Mouse (Mus musculus): ENCODE data around the gene Agfg2.
"Not testable (repeated sequence)": the region's sequence is repeated elsewhere in the genome, so short reads cannot be mapped to it uniquely, and the experiment has no call there.

Agfg2 gene

GRCm38 (mm10) chr5:137684294-137685123 is at the start of gene Agfg2:
TSS of gene Agfg2 (minus strand) at chr5:137684726.
- peak; percentile 100 for DNase-seq (ENCODE audit: low read depth, low spot score)

GRCm38 (mm10) chr5:137733638-137734288 is 49.2 kb upstream of the Agfg2 start:
- DNase-seq (ENCODE audit: low read depth, low spot score): no peak

DNA sequence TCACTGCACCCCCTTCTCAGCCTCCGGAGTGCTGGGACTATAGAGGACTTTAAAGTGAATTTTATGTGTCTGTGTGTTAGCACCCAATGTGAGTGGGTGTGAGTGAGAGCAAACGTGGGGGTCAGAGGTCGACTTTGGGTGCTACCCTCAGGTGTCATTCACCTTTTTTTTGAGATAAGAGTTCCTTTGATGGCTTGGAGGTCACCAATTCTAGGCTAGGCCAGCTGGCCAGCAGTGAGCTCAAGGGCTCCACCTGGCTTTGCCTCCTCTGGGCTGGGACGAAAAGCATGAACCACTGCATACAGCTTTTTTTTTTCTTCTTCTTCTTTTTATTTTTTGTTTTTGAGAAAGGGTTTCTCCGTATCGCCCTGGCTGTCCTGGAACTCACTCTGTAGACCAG is 42.2 kb upstream of the Agfg2 start:
- no peak for DNase-seq (ENCODE audit: low read depth, low spot score)

GRCm38 (mm10) chr5:137723840-137724239 is 39.3 kb upstream of the Agfg2 start:
- DNase-seq (ENCODE audit: low read depth, low spot score): no peak

GRCm38 (mm10) chr5:137720558-137721164 is 36.1 kb upstream of the Agfg2 start:
- DNase-seq (ENCODE audit: low read depth, low spot score): not testable (repeated sequence)

GRCm38 (mm10) chr5:137719088-137719487 is 34.6 kb upstream of the Agfg2 start:
- DNase-seq (ENCODE audit: low read depth, low spot score): peak; percentile 69

DNA sequence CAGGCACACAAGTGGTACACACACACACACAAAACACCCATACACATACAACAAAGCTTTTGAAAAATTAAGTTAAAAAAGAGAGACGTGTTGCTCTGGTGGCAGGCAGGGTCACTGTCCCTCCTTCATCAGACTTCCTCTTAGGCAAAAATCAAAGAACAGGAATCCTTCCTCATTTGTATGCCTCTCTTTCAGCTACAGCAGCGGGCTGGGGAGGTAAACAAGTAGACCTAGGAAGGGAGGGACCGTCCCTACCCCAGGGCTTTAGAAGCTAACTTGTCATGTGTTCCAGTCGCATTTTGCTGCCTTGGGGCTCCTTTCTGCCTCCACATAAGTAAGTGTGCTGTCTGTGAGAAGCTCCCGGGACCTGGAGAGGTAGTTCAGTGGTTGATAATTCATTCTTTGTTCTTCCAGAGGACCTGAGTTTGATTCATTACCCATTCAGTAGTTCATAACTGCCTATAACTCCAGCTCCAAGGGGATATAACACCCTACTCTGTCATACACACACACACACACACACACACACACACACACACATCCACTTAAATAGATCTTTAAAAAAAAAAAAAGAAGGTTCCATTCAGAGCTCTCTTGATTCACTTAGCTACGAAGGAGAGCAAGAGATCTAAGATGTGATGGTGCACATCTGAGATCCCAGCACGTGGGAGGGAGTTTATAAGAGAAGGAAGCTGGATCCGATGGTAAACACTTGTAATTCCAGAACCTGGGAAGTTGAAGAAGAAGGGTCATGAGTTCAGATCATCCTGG is 33.7 kb upstream of the Agfg2 start:
- no peak for DNase-seq (ENCODE audit: low read depth, low spot score)

DNA sequence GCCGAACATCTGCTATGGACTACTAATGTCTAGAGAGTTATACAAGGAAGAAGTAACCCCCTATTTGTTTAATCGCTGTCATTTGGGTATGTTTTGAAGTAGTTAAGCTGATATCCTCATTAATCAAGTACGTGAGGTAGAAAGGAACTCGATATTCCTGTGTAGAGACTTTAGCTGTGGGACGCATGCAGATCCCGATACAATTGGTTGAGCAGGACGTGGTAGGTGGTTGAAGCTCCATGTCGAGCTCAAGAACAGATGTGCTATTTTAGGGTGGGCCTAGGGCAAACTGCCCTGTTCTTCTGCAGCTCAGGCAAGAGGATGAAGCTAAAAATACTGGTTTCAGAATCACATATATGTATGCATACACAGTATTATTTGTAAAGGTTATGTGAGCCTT is 31.2 kb upstream of the Agfg2 start:
- no peak for DNase-seq (ENCODE audit: low read depth, low spot score)

GRCm38 (mm10) chr5:137713454-137713853 is 28.9 kb upstream of the Agfg2 start:
- DNase-seq (ENCODE audit: low read depth, low spot score): no peak

DNA sequence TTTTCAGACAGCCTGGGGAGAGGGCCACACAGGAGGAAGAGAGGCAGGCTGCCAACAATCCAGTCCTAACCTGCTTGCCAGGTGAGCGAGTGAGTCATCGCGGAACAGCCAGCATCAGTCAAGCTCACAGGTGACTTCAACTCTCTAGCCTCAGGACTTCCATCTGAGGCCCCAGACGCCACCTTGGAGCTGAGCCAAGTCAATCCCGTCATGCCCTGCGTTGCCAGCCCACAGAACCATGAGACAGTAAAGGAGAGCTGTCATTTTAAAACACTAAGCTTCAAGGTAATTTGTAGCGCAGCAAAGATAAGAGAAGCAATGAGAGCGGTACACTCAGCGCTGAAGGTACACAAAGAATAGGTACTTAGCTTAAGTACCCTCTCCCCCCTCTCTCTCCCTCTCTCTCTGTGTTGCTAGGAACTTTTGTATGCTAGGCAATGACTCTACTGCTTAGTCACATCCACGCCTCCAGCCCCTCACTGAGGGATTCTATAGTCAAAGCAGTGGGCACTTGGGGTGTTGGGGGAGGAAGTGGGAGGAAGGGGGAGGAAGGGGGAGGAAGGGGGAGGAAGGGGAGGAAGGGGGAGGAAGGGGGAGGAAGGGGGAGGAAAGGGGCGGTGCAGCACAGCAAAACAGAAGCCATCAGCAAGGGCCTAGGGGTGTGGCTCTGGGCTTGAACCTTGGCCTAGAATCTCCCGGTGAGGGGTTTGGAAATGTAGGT is 22.5 kb upstream of the Agfg2 start:
- DNase-seq (ENCODE audit: low read depth, low spot score): peak; percentile 53

- no peak for DNase-seq (ENCODE audit: low read depth, low spot score)
These were observed 20.7 kb upstream of the Agfg2 start for GRCm38 (mm10) chr5:137705242-137705641.

DNA sequence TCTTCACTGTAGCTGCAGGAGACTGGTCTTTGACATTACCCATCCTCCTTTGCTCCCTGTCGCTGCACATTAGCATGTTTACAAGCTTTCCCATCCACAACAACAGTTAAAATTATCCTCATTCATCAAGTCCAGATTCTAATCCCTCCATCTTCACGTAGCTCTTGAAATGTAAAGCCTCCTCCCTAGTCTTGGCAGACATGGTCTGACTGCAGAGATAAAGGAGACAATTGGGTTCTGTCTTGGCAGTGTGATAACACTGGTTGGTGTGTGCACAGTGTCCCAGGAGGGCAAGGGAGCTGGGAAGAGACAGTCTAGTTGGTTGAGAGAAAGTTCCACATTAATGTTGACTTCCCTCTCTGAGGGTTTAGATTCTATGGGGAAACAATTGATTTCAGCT is 15.3 kb upstream of the Agfg2 start:
- DNase-seq (ENCODE audit: low read depth, low spot score): no peak

GRCm38 (mm10) chr5:137699080-137699479 is 14.6 kb upstream of the Agfg2 start:
- peak; percentile 31 for DNase-seq (ENCODE audit: low read depth, low spot score)

DNA sequence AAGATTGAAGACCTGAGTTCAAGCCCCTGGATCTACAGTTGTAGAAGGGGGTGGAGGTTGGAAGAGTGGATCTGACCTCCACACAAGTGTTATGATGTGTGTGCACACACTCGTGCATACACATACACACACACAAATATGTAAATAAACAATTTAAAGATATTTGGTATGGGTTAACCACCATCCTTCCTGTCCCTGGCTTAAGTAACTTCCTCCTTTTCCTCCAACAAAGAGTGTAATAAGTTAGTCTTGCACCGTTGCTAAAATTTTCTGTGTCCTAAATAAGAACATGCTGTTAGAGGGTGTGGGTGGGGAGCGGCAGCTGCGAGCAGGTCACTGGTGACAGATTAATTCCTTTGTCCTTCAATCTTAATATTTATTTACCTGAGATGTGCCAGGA is 11.4 kb upstream of the Agfg2 start:
- DNase-seq (ENCODE audit: low read depth, low spot score): no peak

- DNase-seq (ENCODE audit: low read depth, low spot score): no peak
These were observed 10.3 kb upstream of the Agfg2 start for GRCm38 (mm10) chr5:137694796-137695195.

DNA sequence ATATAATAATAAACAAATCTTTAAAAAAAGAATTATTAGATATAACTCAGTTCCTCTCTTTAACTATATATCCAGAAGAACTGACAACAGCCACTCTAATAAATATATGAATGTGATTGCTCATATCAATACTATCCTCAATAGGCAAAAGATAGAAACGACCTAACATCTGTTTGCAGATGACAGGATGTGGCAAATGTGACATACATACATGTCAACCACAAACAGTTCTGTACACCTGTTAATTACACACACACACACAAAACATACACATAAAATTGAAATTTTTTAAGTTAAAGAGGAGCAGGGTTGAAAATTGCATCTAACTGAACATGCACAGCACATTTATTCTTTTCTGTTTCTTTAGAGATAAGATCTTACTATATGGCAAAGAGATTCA is 7.4 kb upstream of the Agfg2 start:
- no peak for DNase-seq (ENCODE audit: low read depth, low spot score)

DNA sequence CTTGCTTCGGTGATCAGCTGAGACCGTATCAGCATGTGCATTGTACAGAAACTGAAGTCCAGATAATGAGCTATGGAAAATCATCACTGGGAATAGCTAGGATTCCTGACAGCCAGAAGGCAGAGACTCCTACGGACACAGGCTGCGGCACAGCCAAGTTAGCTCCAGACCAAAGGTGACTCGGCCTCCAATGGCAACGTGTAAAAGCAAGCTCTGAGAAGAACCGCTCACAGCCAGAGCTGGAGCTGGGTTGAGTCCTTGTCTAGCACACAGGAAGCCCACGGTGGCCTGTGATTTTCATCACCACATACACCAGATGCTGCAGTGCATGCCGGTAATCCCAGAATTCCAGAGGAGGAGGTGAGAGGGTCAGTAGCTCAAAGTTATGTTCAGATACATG is 6.0 kb upstream of the Agfg2 start:
- no peak for DNase-seq (ENCODE audit: low read depth, low spot score)

GRCm38 (mm10) chr5:137689974-137690373 is 5.4 kb upstream of the Agfg2 start:
- no peak for DNase-seq (ENCODE audit: low read depth, low spot score)

DNA sequence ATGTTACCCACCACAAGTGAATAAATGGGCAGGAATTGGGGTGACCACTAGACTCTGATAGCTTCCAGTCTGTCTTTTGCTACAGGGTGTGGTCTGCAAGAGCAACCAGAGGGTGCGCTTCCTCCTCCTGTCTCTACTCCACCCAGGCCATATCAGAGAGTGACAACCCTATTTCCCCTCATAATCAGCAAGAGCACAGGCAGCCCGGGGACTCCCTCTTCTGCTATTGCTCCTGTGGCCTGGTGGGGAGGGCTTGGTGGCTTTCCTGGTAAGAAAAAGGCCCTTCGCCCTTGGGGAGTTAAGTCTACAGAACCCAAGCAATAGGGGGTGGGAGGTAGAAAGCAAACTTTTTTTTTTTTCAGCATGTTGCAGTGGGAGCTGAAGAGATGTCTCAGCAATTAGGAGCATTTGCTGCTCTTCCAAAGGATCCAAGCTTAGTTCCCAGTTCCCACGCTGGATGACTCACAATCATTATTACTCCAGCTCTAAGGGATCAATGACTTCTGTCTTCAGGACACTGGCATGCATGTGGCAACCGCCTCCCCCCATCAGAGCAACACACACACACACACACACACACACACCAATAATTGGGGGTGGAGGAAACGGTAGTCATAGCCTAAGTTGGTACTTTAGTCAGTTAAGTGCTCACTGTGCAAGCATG is 1.7 kb upstream of the Agfg2 start:
- no peak for DNase-seq (ENCODE audit: low read depth, low spot score)

- DNase-seq (ENCODE audit: low read depth, low spot score): no peak
These were observed 1.1 kb upstream of the Agfg2 start for GRCm38 (mm10) chr5:137685653-137686052.

Data from 3T3-L1 (cell line).